Mouse (Mus musculus) ES-E14 (cell line): Measurements from ENCODE around the gene Smco3.

Experiments
- CHD2 ChIP-seq: IDR thresholded peaks from 2 replicates; pipeline ENCODE4 v1.6.1; 2014; ENCODE audit warnings: mild to moderate bottlenecking, low read depth, low read length, inconsistent platforms
- HCFC1 ChIP-seq: IDR thresholded peaks from 2 replicates; pipeline ENCODE4 v1.6.1; 2012; ENCODE audit warnings: low read length, inconsistent platforms, borderline replicate concordance; ENCODE audit not compliant: insufficient read depth
- MAFK ChIP-seq: IDR thresholded peaks from 2 replicates; pipeline ENCODE4 v1.6.1; 2014; ENCODE audit warnings: mild to moderate bottlenecking, low read depth, low read length, inconsistent platforms; ENCODE audit not compliant: insufficient read depth
- ZC3H11A ChIP-seq: IDR thresholded peaks from 2 replicates; pipeline ENCODE4 v1.6.1; 2012; ENCODE audit warnings: low read depth, mild to moderate bottlenecking, inconsistent platforms, low read length, borderline replicate concordance
- ZNF384 ChIP-seq: IDR thresholded peaks from 2 replicates; pipeline ENCODE4 v1.6.1; 2012; ENCODE audit warnings: low read depth, low read length, inconsistent platforms

DNA sequence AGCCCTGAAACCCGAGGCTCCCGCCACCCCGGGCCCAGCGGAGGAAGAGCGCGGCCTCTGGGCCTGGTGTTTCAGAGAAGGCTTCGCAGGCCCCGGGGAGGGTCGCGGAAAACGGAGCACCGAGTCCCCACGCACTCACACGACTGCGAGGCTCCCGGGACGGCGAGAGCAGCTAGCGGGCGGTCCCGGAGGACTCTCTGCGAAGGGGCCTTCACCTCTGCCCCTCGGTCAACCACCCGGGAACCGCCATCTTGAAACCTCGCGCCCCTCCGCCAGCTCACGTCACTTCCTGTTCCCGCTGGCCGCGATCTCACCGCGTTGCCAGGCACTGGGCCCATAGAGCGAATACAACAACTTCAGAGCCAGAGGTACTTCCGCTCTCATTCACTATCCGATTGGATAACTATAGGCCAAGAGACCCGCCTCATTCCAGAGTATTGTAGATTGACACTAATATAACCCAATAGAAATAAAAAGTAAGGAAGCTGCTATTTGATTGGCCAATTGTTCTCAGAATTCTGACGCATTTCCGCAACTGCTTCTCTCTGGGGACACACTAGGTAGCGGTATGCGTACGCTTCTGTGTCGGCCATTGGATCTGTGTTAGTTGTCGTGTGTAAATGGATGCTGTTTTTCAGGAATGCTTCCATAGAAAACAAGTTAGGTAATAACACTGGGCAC lies 7.2 kb downstream of the Smco3 start, which contains the start of gene Wbp11:
- no peak for TF ChIP-seq ZC3H11A
- TF ChIP-seq MAFK: no peak
- TF ChIP-seq HCFC1: peak; percentile 37; the same call in 1 of the 2 replicates
- TF ChIP-seq ZNF384: no peak
- TF ChIP-seq CHD2: peak; percentile 93
